23 mouse cellular contexts compared by ENCODE assay signal in the genomic region with DNA sequence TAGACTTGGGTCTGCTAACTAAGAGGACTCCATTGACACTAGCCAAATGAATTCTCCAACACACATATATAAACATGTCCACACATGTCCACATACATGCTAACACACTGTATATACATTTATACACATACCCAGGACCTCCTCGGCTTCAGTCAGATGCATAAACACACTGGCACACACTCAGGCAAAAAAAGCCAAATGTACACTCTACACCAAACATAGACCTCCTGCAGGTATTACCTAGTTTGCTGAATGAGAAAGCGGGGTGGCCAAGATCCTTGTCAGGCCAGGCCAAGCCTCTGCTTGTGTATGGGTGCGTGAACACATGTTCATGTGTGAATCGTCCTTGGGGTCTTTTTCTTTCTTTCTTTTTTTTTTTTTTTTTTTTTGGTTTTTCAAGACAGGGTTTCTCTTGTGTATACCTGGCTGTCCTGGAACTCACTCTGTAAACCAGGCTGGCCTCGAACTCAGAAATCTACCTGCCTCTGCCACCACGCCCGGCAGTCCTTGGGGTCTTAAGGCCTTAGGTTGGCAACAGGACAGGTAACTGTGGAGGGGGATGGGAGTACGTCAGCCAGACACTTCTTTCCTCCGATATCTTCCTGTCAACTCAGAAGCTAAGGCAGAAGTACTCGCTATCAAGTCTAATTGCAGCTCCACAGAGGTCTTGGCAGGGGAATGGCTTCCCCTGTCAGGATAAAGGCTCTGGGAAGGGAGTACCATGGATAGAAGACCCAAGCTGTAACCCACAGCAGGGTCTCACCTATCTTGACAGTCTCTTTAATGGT. TPM values are rescaled to one million over a fixed set of nuclear protein-coding genes. Genes with fewer than 3 reads are reported as not detected.
DNase-seq lines count a peak whose midpoint lies in the region; ATAC-seq and TF ChIP-seq lines count a peak whose summit lies in the region.
"Had no signal": no experiment of that assay in that cellular context is flagged by ENCODE, and none has a peak within 500 bp of the region (broad histone marks: within the 10 kb centered on the region; RNA-seq: fewer than 3 reads in every experiment).

No protein-coding gene starts in this region.

- 0 out of 2 replicates have a peak, but pooled peaks cover 4% of the 10 kb centered on the region for H3K9me3 ChIP-seq in hindbrain, embryonic 13.5 days
- H3K9me3 ChIP-seq in hindbrain, embryonic 16.5 days (ENCODE audit: control insufficient read depth, low read length): no peaks in the 10 kb centered on the region; the same call in 1 of the 2 replicates
- H3K9me3 ChIP-seq in liver, embryonic 15.5 days (replicated peaks): no peaks in the 10 kb centered on the region

- DNase-seq in testis, postnatal 10 days (ENCODE audit: low spot score): peak; percentile 37
- DNase-seq in testis, postnatal 14 days (ENCODE audit: low spot score): no peak
- no peak for DNase-seq in right cerebral cortex, adult 18-20 months
- DNase-seq in thymus, adult 2 months: no peak
- no peak for DNase-seq in left cerebral cortex, adult 2 months (ENCODE audit: extremely low spot score in 1 of 2, low spot score in 2 of 2)
- DNase-seq: adrenal gland, postnatal 10 days; cerebellum, adult 11 months; cerebellum, adult 8-10 months; cerebellum, postnatal 14 days; embryo, embryonic 11 days; gastrocnemius, postnatal 36 days; heart, adult 18-20 months; heart, postnatal 14 days had no signal

- H3K4me3 ChIP-seq in hindbrain, embryonic 13.5 days: no peak overlapping the region
- no peak overlapping the region for H3K4me3 ChIP-seq in hindbrain, embryonic 16.5 days (ENCODE audit: low read length)
- no peak overlapping the region for H3K4me3 ChIP-seq in liver, embryonic 15.5 days (replicated peaks)
- H3K4me3 ChIP-seq in thymus, adult 2 months (ENCODE audit: control insufficient read depth, insufficient read depth, low read length): no peak overlapping the region
- H3K4me3 ChIP-seq in left cerebral cortex, adult 2 months: no peak overlapping the region
- H3K4me3 ChIP-seq: embryonic facial prominence, embryonic 15.5 days; erythroblast, embryonic 14.5 days; forebrain, embryonic 10.5 days; heart, embryonic 15.5 days had no signal

- intact Hi-C loops in left cerebral cortex, adult 2 months (cut with DNase I): no loop called here

- H3K27me3 ChIP-seq in hindbrain, embryonic 13.5 days: no peaks in the 10 kb centered on the region
- no peaks in the 10 kb centered on the region for H3K27me3 ChIP-seq in hindbrain, embryonic 16.5 days (replicated peaks; ENCODE audit: control insufficient read depth, insufficient read depth, low read length)
- H3K27me3 ChIP-seq in liver, embryonic 15.5 days: no peaks in the 10 kb centered on the region
- H3K27me3 ChIP-seq in thymus, adult 2 months (ENCODE audit: control insufficient read depth, insufficient read depth, low read length): no peaks in the 10 kb centered on the region; the same call in 1 of the 2 replicates
- H3K27me3 ChIP-seq: embryonic facial prominence, embryonic 15.5 days; heart, embryonic 15.5 days had no signal

- 97% methylated on average over 10 of the region's 10 CpGs for WGBS in hindbrain, embryonic 13.5 days
- WGBS in hindbrain, embryonic 16.5 days: 95% methylated on average over 10 of the region's 10 CpGs
- 80% methylated on average over 10 of the region's 10 CpGs for WGBS in liver, embryonic 15.5 days (ENCODE audit: insufficient replicate concordance)
- 97% methylated on average over 10 of the region's 10 CpGs for WGBS in thymus, adult 2 months

- peak overlapping the region; percentile 1; the same call in 1 of the 2 replicates for H3K27ac ChIP-seq in hindbrain, embryonic 13.5 days
- no peak overlapping the region for H3K27ac ChIP-seq in hindbrain, embryonic 16.5 days (ENCODE audit: low read depth, low read length)
- peak overlapping the region; percentile 38; the same call in 1 of the 2 replicates for H3K27ac ChIP-seq in liver, embryonic 15.5 days (replicated peaks)
- H3K27ac ChIP-seq in thymus, adult 2 months (ENCODE audit: control insufficient read depth, insufficient read depth, low read length): no peak overlapping the region
- no peak overlapping the region for H3K27ac ChIP-seq in left cerebral cortex, adult 2 months
- H3K27ac ChIP-seq: embryonic facial prominence, embryonic 15.5 days; forebrain, embryonic 10.5 days; heart, embryonic 15.5 days; hindbrain, embryonic 14.5 days had no signal

- no peak for TF ChIP-seq CTCF in thymus, adult 2 months (IDR thresholded peaks at IDR 0.05; ENCODE audit: borderline replicate concordance, control insufficient read depth, extremely low read depth, insufficient read depth, low read length, poor library complexity)
- TF ChIP-seq CTCF in left cerebral cortex, adult 2 months (IDR thresholded peaks at IDR 0.05): no peak

- H3K4me1 ChIP-seq in hindbrain, embryonic 13.5 days (replicated peaks): peaks cover 4% of the 10 kb centered on the region; the same call in 1 of the 2 replicates
- H3K4me1 ChIP-seq in hindbrain, embryonic 16.5 days (ENCODE audit: control insufficient read depth, insufficient read depth, low read depth, low read length): no peaks in the 10 kb centered on the region
- H3K4me1 ChIP-seq in liver, embryonic 15.5 days (replicated peaks): peaks cover 32% of the 10 kb centered on the region
- H3K4me1 ChIP-seq in thymus, adult 2 months (replicated peaks; ENCODE audit: control insufficient read depth, insufficient read depth, low read length): no peaks in the 10 kb centered on the region

- H3K4me2 ChIP-seq in hindbrain, embryonic 13.5 days: no peak overlapping the region
- no peak overlapping the region for H3K4me2 ChIP-seq in hindbrain, embryonic 16.5 days (ENCODE audit: low read length)
- no peak overlapping the region for H3K4me2 ChIP-seq in liver, embryonic 15.5 days
- H3K4me2 ChIP-seq: embryonic facial prominence, embryonic 15.5 days; heart, embryonic 11.5 days; heart, embryonic 15.5 days; hindbrain, embryonic 14.5 days had no signal

- no peak for ATAC-seq in hindbrain, embryonic 13.5 days (ENCODE audit: low FRiP score)
- no peak for ATAC-seq in hindbrain, embryonic 16.5 days
- ATAC-seq in liver, embryonic 15.5 days (ENCODE audit: insufficient read depth): no peak
- ATAC-seq: forebrain, embryonic 14.5 days had no signal

- no peak for TF ChIP-seq POLR2A in thymus, adult 2 months (IDR thresholded peaks at IDR 0.05; ENCODE audit: control insufficient read depth, extremely low read depth, insufficient read depth, low read length, poor library complexity)

- no peak overlapping the region for H3K9ac ChIP-seq in hindbrain, embryonic 13.5 days
- H3K9ac ChIP-seq in hindbrain, embryonic 16.5 days (ENCODE audit: low read depth, low read length): no peak overlapping the region
- H3K9ac ChIP-seq in liver, embryonic 15.5 days: no peak overlapping the region
- H3K9ac ChIP-seq: embryonic facial prominence, embryonic 15.5 days; heart, embryonic 15.5 days; hindbrain, embryonic 14.5 days had no signal

- H3K36me3 ChIP-seq in hindbrain, embryonic 13.5 days: peaks cover 57% of the 10 kb centered on the region
- peaks cover 30% of the 10 kb centered on the region for H3K36me3 ChIP-seq in hindbrain, embryonic 16.5 days (ENCODE audit: control insufficient read depth, insufficient read depth, low read length)
- H3K36me3 ChIP-seq in liver, embryonic 15.5 days (replicated peaks): peaks cover 47% of the 10 kb centered on the region
- H3K36me3 ChIP-seq in thymus, adult 2 months (ENCODE audit: control insufficient read depth, insufficient read depth, low read length): peaks cover 35% of the 10 kb centered on the region

RNA-seq across cellular contexts. Expression of a gene that starts 14.3 kb away (rescaled TPM):
- 18.7 and 22.2 TPM in 2 replicates for polyA plus RNA-seq in hindbrain, embryonic 13.5 days (2015; fragmentation: Nextera tagmentation; extraction: Ambion mirVana)
- polyA plus RNA-seq in hindbrain, embryonic 16.5 days (2015; fragmentation: Nextera tagmentation; extraction: Ambion mirVana): 15.4 and 22.5 TPM in 2 replicates
- 15.7 and 17.0 TPM in 2 replicates for polyA plus RNA-seq in liver, embryonic 15.5 days (2015; fragmentation: Nextera tagmentation; extraction: Ambion mirVana)
- 42.8 and 44.1 TPM in 2 replicates for polyA plus RNA-seq in thymus, adult 2 months (2012; rRNA removed)
- 10 to 100 TPM; 29.0 to 31.8 TPM for total RNA-seq in left cerebral cortex, adult 2 months (2021)

RNA-seq across cellular contexts. Expression of a gene that starts 14.6 kb away (rescaled TPM):
- polyA plus RNA-seq in hindbrain, embryonic 13.5 days (2015; fragmentation: Nextera tagmentation; extraction: Ambion mirVana): 120 and 127 TPM in 2 replicates
- polyA plus RNA-seq in hindbrain, embryonic 16.5 days (2015; fragmentation: Nextera tagmentation; extraction: Ambion mirVana): 50.6 and 88.5 TPM in 2 replicates
- 27.0 and 31.2 TPM in 2 replicates for polyA plus RNA-seq in liver, embryonic 15.5 days (2015; fragmentation: Nextera tagmentation; extraction: Ambion mirVana)
- polyA plus RNA-seq in thymus, adult 2 months (2012; rRNA removed): 699 and 772 TPM in 2 replicates
- total RNA-seq in left cerebral cortex, adult 2 months (2021): 100 to 1,000 TPM; 111 to 117 TPM

RNA-seq across cellular contexts. Expression of a gene that starts 27.1 kb away (rescaled TPM):
- 3.1 and 3.8 TPM in 2 replicates for polyA plus RNA-seq in hindbrain, embryonic 13.5 days (2015; fragmentation: Nextera tagmentation; extraction: Ambion mirVana)
- 6.1 and 7.2 TPM in 2 replicates for polyA plus RNA-seq in hindbrain, embryonic 16.5 days (2015; fragmentation: Nextera tagmentation; extraction: Ambion mirVana)
- 3.0 and 3.2 TPM in 2 replicates for polyA plus RNA-seq in liver, embryonic 15.5 days (2015; fragmentation: Nextera tagmentation; extraction: Ambion mirVana)
- polyA plus RNA-seq in thymus, adult 2 months (2012; rRNA removed): 9.4 and 11.9 TPM in 2 replicates
- 1 to 10 TPM; 6.0 to 7.4 TPM for total RNA-seq in left cerebral cortex, adult 2 months (2021)

RNA-seq across cellular contexts. Expression of a gene that starts 32.1 kb away (rescaled TPM):
- 22.8 and 23.9 TPM in 2 replicates for polyA plus RNA-seq in hindbrain, embryonic 13.5 days (2015; fragmentation: Nextera tagmentation; extraction: Ambion mirVana)
- polyA plus RNA-seq in hindbrain, embryonic 16.5 days (2015; fragmentation: Nextera tagmentation; extraction: Ambion mirVana): 21.4 and 22.6 TPM in 2 replicates
- 4.0 and 4.1 TPM in 2 replicates for polyA plus RNA-seq in liver, embryonic 15.5 days (2015; fragmentation: Nextera tagmentation; extraction: Ambion mirVana)
- polyA plus RNA-seq in thymus, adult 2 months (2012; rRNA removed): 10.9 and 11.2 TPM in 2 replicates
- total RNA-seq in left cerebral cortex, adult 2 months (2021): 10 to 100 TPM; 19.4 to 20.9 TPM
- polyA plus RNA-seq: erythroblast, embryonic 14.5 days had no signal

RNA-seq across cellular contexts. Expression of a gene that starts 45.3 kb away (rescaled TPM):
- polyA plus RNA-seq in hindbrain, embryonic 13.5 days (2015; fragmentation: Nextera tagmentation; extraction: Ambion mirVana): 73.4 and 79.5 TPM in 2 replicates
- 56.3 and 63.9 TPM in 2 replicates for polyA plus RNA-seq in hindbrain, embryonic 16.5 days (2015; fragmentation: Nextera tagmentation; extraction: Ambion mirVana)
- polyA plus RNA-seq in liver, embryonic 15.5 days (2015; fragmentation: Nextera tagmentation; extraction: Ambion mirVana): 47.3 and 48.8 TPM in 2 replicates
- polyA plus RNA-seq in thymus, adult 2 months (2012; rRNA removed): 19.5 and 23.3 TPM in 2 replicates
- total RNA-seq in left cerebral cortex, adult 2 months (2021): 10 to 100 TPM; 45.0 to 51.0 TPM

Comparison
In these comparisons a context has a peak if more than half of its experiments do, and no peak if none do; other contexts are left out.
1. H3K27ac ChIP-seq: peak in hindbrain, embryonic 13.5 days (single experiment) and liver, embryonic 15.5 days (single experiment); none in hindbrain, embryonic 16.5 days (single experiment), thymus, adult 2 months (single experiment) and left cerebral cortex, adult 2 months (single experiment).